Mouse (Mus musculus) A20 (cell line): Measurements from ENCODE around the gene Ssc4d.

Experiments
- DNase-seq: peaks from one replicate; pipeline ENCODE4 v3.0.0-alpha.2; 2011; ENCODE audit warnings: low read depth, low spot score

Gene Ssc4d

DNA sequence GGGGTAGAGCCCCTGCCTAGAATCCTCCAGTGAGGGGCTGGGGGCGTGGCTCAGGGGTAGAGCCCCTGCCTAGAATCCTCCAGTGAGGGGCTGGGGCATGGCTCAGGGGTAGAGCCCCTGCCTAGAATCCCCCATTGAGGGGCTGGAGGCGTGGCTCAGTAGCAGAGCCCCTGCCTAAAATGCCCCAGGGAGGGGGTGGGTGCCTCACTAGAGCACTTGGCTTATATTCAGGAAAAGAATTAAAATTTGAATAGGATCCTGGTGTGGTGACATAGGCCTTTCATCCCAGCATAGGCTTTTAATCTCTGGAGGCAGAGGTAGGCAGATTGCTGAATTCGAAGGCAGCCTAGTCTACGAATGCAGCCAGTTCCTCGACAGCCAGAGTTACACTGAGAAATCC lies 5.0 kb upstream of the Ssc4d start:
- DNase-seq = no peak

- no peak for DNase-seq
Observed at GRCm38 (mm10) chr5:135975893-135976668, 1.8 kb upstream of the Ssc4d start.

DNA sequence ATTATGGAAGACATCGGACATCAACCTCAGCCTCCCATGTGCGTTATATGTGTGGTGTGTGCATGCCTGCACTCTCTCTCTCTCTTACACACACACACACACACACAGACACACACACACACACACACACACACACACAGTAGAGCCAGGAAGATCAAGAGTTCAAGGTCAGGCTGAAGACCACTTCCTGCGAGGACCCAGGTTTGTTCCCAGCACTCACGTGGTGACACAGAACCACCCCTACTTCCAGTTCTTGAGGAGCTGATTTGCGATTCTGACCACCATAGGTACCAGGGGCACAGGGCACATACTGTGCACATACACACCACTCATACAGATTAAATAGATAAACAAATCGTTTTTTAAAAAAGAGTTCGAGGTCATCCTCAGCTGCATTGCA lies 2.5 kb downstream of the Ssc4d start:
- no peak for DNase-seq

DNA sequence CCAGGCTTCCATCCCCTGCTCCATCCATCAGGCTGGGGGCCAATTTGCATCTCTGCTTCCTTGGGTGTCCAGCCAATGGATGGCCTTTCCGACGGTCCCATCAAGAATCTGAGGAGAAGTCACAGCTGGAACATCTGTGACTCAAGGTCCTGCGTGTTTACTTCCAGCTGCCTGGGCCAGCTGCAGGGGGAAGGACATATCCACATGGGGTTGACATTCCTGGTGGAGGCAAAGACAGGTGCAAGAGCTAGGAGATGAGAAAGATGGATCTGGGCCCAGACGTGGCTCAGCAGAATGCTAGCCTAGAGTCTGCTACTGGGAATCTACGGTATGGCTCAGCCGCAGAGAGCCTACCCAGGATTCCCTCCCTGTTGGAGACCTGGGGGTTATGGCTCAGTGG lies 4.1 kb downstream of the Ssc4d start:
- no peak for DNase-seq

DNA sequence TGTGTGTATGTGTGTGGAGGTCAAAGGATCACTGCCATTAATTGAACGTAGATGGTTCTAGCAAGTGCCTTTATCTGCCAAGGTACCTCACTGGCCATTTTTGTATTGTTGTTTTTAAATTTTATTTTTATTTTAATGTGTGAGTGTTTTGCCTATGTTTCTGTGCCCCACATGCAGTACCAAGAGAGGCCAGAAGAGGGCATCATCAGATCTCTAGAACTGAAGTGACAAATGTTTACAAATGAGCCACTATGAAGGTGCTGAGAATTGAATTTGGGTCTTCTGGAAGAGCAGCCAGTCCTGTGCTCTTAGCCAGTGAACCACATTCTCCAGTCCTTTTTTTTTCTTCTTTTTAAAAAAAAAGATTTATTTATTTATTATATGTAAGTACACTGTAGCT lies 5.5 kb downstream of the Ssc4d start:
- DNase-seq = peak; percentile 73

DNA sequence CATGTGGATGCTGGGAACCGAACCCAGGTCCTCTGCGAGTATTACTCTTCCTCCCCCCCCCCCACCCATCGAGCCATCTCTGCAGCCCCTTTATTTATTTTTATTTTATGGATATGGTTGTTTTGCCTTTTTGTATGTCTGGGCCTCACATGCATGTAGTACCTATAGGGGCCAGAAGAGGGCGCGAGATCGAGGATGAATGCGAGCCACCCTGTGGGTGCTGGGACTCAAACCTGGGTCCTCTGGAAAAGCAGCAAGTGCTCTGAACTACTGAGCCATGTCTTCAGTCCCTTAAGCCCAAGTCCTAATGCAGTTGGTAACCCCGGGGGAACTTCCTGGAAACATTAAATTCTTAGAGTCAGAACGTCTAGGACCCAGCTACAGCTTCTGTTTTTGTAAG lies 7.5 kb downstream of the Ssc4d start:
- peak; percentile 60 for DNase-seq

GRCm38 (mm10) chr5:135965501-135965930 lies 8.8 kb downstream of the Ssc4d start:
- DNase-seq = peak; percentile 78

- DNase-seq = no peak
Observed at GRCm38 (mm10) chr5:135963280-135963627, 11.1 kb downstream of the Ssc4d start.

DNA sequence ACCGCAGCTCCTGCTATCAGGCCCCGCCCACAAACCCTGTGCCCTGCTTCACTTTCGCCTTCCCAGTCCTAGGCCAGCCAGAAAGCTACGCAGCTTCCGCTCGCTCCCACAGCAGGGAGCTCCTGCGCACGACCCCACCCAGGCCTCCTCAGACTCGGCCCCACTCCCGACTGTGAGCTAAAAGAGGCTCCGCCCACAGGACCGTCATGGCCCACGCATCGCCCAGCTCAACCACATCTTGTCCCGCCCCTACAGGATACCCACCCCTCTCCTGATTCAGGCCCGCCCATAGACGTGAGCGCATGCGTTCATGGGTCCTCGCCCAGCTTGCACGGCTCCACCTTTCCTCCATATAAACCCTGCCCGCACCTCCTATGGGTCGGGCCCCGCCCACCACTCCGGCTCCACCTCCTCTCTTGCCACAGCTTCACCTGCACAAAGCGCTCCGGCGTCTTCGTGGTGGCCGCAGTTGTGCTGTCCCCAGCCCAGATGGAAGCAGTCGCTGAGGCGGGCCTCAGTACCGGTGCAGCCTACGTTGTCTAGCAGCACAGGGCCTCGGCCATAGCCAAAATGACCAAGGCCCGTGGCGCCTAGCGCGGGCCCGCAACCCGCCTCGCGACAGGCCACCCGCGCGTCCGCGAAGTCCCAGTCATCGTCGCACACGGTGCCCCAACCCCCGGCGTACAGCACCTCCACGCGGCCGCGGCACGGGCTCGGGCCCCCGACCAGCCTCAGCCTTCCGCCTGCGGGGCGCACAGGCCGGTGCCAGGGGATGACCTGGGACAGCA lies 11.6 kb downstream of the Ssc4d start:
- peak; percentile 100 for DNase-seq

- no peak for DNase-seq
Observed at GRCm38 (mm10) chr5:135962125-135962491, 12.2 kb downstream of the Ssc4d start.

- DNase-seq = no peak
Observed at GRCm38 (mm10) chr5:135960909-135961635, 13.3 kb downstream of the Ssc4d start.

DNA sequence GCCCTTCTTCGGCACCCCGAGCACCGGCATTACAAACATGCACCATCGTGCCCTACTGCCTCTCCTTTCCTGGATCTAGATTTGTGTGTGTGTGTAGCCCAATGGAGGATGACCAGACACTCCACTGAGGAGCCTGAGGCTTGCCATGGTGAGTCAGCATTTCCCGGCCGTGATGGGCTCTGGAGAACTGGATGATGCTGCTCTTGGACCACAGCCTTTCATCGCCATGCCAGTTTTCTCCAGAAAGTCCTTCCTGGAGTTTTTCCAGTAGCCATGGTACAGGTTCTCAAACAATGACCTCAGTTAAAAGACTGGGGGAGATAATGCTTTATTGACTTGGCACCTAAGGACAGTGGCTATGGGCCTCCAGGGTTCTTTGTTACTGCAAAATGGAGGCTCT lies 14.4 kb downstream of the Ssc4d start:
- no peak for DNase-seq

DNA sequence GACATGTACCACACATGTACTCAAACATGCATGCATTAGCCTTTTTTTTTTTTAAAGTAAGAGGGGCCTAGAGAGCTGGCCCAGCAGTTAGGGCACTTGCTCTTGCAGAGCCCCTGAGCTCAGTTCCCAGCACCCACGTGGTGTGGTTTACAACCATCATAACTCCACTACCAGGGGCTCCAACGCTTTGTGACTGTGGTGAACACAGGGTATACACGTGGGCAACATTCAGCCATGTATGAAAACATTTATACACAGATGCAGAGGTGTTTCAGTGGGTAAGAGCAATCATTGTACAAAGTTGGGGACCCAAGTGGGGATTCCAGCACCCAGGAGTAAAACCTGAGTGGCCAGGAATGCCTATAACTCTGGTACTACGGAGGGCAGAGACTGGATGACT lies 16.0 kb downstream of the Ssc4d start:
- no peak for DNase-seq

GRCm38 (mm10) chr5:135957207-135957974 lies 16.9 kb downstream of the Ssc4d start:
- DNase-seq = peak; percentile 99

DNA sequence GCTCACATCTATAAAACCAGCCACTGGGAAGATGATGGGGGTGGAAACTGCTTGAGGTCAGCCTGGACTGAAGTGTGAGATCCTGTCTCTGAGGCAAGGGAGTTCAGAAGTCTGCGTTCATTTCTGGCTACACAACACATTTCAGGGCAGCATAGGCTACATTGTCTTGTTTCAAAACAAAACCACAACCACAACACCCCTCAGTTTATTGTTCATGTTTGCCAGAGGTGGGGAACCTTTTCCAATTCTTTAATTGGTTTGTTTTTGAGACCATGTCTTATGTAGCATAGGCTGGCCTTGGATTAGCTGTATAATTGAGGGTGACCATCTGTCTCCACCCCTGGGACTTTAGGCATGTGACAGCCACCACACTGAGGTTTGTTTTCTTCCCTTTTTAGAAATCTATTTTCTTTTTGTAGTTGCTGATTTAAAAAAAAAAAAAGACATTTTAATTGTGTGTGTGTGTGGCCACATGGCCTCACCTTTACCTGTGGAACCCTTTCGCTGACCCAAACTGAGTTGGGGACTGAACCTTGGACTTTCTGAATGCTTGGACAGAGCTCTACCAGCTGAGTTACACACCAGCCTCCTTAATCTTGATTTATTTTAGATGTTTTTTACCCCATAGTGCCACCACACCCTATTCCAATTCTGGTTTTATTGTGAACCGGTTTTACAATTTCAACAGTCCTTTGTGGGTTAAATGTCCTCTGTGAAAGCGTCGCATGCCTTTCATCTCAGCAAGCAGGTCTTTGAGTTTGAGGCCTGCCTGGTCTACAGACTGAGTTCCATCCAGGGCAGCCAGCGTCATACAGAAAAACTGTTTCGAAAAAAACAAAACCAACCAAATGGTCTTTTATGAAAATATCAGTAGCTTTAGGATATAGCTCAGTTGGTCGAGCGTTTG lies 17.8 kb downstream of the Ssc4d start:
- peak; percentile 71 for DNase-seq

- DNase-seq = no peak
Observed at GRCm38 (mm10) chr5:135952830-135953229, 21.5 kb downstream of the Ssc4d start.

DNA sequence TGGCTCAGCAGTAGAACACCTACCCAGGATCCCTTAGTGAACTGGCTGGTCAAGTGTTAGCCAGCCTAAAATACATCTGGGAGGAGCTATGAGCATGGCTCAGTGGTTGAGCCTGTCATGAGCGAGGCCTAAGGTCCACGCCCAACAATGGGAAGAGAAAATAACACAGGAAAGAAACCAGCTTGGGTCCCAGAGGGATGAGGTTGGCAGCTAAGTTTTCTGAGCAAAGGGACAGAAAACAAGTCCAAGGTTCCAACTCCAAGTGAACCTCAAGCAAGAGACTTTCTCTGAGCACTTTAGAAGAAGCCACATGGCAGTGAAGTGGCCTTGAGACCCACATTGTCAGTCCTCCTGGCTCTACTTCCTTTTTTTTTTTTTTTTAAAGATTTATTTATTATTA lies 22.7 kb downstream of the Ssc4d start:
- DNase-seq = no peak

DNA sequence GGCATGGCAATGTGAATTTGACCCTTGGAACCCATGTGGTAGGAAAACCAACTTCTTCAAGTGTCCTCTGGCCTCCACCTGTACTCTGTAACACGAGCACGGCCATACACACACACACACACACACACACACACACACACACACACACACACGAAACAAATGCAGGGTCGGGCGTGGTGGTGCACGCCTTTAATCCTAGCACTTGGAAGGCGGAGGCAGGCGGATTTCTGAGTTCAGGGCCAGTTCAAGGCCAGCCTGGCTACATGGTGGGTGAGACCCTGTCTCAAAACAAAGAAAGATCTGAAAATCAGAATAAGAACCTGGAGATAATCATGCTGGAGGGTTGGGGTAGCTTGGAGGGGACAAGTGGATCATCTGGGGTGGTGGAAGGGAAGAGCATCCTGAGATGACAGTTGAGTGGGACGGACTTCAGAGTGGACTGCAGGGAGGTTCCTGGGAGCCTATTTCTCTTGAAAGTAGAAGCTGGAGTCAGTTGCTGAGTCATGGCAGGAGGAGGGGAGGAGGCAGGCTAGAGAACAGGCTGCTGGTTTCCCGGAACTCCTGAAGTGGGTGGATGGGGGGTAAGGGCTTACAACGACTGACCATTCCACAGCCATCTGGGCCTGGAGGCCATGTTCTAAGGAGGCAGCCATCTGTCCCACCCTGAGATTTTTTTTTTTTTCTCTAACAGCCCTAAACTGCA lies 23.5 kb downstream of the Ssc4d start:
- no peak for DNase-seq

DNA sequence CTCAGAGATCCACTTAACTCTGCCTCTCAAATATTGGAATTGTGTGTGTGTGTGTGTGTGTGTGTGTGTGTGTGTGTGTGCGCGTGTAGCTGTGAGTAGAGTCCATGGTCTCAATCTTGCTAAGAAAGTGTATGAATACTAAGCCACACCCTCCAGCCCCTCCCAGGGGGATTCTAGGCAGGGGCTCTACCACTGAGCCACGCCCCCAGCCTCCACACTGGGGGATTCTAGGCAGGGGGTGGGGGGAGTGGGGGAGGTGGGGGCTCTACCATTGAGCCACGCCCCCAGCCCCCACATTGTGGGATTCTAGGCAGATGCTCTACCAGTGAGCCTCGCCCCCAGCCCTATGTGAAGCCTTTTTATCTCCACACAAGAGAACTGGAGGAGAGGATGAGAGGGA lies 27.7 kb downstream of the Ssc4d start:
- DNase-seq = no peak

DNA sequence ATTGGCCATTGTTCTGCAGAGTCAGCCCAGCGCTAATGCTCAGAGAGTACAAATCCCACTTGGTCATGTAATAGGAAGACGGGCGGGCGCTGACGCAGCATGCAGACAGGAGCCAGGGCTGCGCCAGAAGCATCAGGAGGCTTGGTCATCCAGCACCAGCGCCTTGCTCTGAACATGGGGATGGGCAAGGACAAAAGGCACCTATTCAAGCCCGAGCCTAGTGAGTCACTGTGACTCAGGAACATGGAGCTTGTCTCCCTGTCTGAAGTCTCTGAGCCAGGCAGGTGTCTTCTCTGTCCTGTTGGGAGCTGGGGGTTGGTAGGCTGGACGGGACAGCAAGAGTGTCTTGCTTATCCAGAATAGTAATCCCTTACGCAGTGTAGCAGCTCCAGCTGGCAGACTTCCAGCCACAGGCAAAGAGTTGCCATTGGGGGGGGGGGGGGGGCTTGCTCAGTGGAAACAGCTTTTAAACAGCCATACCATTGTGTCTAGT lies 28.4 kb downstream of the Ssc4d start:
- no peak for DNase-seq
